Mouse (Mus musculus) lung, postnatal 0 days (tissue): ENCODE data around the gene Oxld1.

Source experiments
- CTCF ChIP-seq: IDR thresholded peaks from 2 replicates; pipeline ENCODE4 v1.5.1; 2016; ENCODE audit warnings: antibody characterized with exemption, mild to moderate bottlenecking
- EP300 ChIP-seq: IDR thresholded peaks from 2 replicates; pipeline ENCODE4 v1.6.1; 2016; ENCODE audit warnings: antibody characterized with exemption, mild to moderate bottlenecking, control low read depth

DNA sequence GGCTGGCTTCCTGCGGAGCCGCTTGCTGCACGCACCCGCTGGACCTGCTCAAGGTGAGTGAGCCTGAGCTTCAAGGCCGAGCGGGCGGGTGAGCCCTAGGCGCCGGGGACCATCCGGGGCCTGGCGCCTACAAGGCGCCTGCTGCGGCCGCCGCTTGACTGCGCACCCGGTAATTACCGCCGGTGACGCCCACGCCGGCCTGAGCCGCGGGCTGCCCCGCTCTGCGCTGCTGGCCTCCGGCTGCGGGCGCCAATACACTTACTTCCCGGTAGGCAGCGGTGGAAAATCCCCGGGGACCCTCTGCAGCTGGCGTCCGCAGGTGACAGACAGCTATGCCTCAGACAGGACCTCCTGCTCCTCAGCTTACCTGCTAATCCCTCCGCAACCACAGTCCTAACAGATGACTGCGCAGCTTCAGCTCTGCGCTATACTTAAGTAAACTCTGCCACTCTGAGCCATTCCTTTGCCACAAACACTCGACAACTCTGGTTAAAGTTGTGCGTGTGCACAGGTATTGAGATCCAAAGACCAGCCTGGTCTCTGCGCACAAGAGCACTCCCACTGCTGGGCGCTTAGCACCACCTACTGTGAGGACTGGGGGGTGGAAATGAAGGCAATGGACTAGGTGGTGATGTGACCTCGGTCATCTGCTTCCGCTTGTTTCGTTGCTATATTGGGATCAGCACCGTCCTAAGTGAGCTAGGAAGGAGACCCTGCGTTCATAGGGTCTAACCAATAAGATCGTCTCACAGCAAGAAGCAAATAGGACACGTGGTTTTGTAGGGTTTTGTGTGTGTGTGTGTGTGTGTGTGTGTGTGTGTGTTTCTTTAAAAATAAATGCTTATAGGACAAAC lies 34.4 kb upstream of the Oxld1 start:
- peak; percentile 56 for TF ChIP-seq CTCF
- TF ChIP-seq EP300, result no peak
